In genomic region chr19:29887476-29887875, GRCm38 (mm10) we compare ENCODE assay signal across 19 mouse cellular contexts. TPM values are rescaled to one million over a fixed set of nuclear protein-coding genes. Genes with fewer than 3 reads are reported as not detected.
"Had no signal": no experiment of that assay in that cellular context is flagged by ENCODE, and none has a peak within 500 bp of the region (broad histone marks: within the 10 kb centered on the region; RNA-seq: fewer than 3 reads in every experiment).

No protein-coding gene starts in this region.

- H3K27me3 ChIP-seq: lung, embryonic 15.5 days; midbrain, embryonic 12.5 days; neural tube, embryonic 12.5 days; stomach, embryonic 15.5 days had no signal

- H3K36me3 ChIP-seq: lung, embryonic 15.5 days; midbrain, embryonic 10.5 days; midbrain, embryonic 12.5 days; neural tube, embryonic 12.5 days; stomach, embryonic 15.5 days had no signal

- DNase-seq: liver, postnatal 0 days; lung, adult 2 months; lung, postnatal 14 days; lung, postnatal 36 days; midbrain, embryonic 14.5 days; right cerebral cortex, postnatal 14 days; thymus, adult 2 months; thymus, postnatal 25 days; thymus, postnatal 4 days had no signal

- H3K4me3 ChIP-seq: lung, embryonic 15.5 days; midbrain, embryonic 10.5 days; midbrain, embryonic 12.5 days; myocyte; neural tube, embryonic 12.5 days; stomach, embryonic 15.5 days had no signal

RNA-seq across cellular contexts. Expression of gene Il33, which starts 37.4 kb away (rescaled TPM):
- total RNA-seq: megakaryocyte progenitor cell, adult 5-6 weeks; megakaryocyte-erythroid progenitor cell, adult 5-6 weeks; neutrophil, adult 5-6 weeks had no signal
- polyA plus RNA-seq: macrophage had no signal
